Mouse (Mus musculus) left cerebral cortex, postnatal 36 days (tissue): ENCODE data around the gene Sparcl1. TPM values are rescaled to one million over a fixed set of nuclear protein-coding genes. Genes with fewer than 3 reads are reported as not detected.

Experiments
- DNase-seq, 2 experiments: peaks; one replicate each; pipeline ENCODE4 v3.0.0; 2021 to 2022; ENCODE audit warnings: low spot score in 2 of 2, mixed read lengths in 1 of 2
- intact Hi-C: fragments of 180-260 bp; cut with DNase I; formaldehyde crosslinking; loops from one replicate; pipeline ENCODE4 v1.15.1; 2025
- total RNA-seq, 2 experiments: library from RNA; stranded (reverse); gene quantifications; 2 replicates each; pipeline ENCODE4 v1.2.3; 2021

The Sparcl1 gene
- total RNA-seq, 2 experiments from 2014 or later = 1,441 to 1,623 TPM

GRCm38 (mm10) chr5:104072272-104072886 is 41.2 kb downstream of the Sparcl1 start:
- no peak for DNase-seq
- intact Hi-C loops = loop anchor here (10.0 kb wide), 1 partner anchor 262 kb away; no protein-coding TSS in a partner anchor

GRCm38 (mm10) chr5:104071048-104071447 is 42.5 kb downstream of the Sparcl1 start:
- intact Hi-C loops = loop anchor here (10.0 kb wide), 1 partner anchor 264 kb away; no protein-coding TSS in a partner anchor
- DNase-seq = no peak

- no peak for DNase-seq
- intact Hi-C loops = no loop called here
Observed at GRCm38 (mm10) chr5:104068751-104069150, 44.8 kb downstream of the Sparcl1 start.

GRCm38 (mm10) chr5:104062773-104063551 is 50.6 kb downstream of the Sparcl1 start:
- intact Hi-C loops = no loop called here

GRCm38 (mm10) chr5:104061936-104062772 is 51.4 kb downstream of the Sparcl1 start:
- intact Hi-C loops = no loop called here
- DNase-seq = no peak

More at GRCm38 (mm10) chr5:104062773-104063551, 50.6 kb downstream of the Sparcl1 start:
- no peak for DNase-seq

- intact Hi-C loops = no loop called here
- DNase-seq = no peak
Observed at GRCm38 (mm10) chr5:104060429-104060828, 53.1 kb downstream of the Sparcl1 start.

GRCm38 (mm10) chr5:104059628-104060027 is 53.9 kb downstream of the Sparcl1 start:
- DNase-seq = no peak
- intact Hi-C loops = no loop called here

GRCm38 (mm10) chr5:104058021-104058420 is 55.5 kb downstream of the Sparcl1 start:
- no peak for DNase-seq
- intact Hi-C loops = no loop called here

- intact Hi-C loops = no loop called here
- no peak for DNase-seq
Observed at GRCm38 (mm10) chr5:104056295-104056694, 57.2 kb downstream of the Sparcl1 start.

GRCm38 (mm10) chr5:104055816-104056215 is 57.7 kb downstream of the Sparcl1 start:
- intact Hi-C loops = no loop called here

GRCm38 (mm10) chr5:104054938-104055337 is 58.6 kb downstream of the Sparcl1 start:
- intact Hi-C loops = no loop called here
- DNase-seq = no peak

More at GRCm38 (mm10) chr5:104055816-104056215, 57.7 kb downstream of the Sparcl1 start:
- DNase-seq = no peak

- DNase-seq = no peak
Observed at GRCm38 (mm10) chr5:104052956-104053355, 60.6 kb downstream of the Sparcl1 start.

GRCm38 (mm10) chr5:104048139-104048538 is 65.4 kb downstream of the Sparcl1 start:
- intact Hi-C loops = loop anchor here (10.0 kb wide), 1 partner anchor 193 kb away; no protein-coding TSS in a partner anchor
- no peak for DNase-seq

More at GRCm38 (mm10) chr5:104052956-104053355, 60.6 kb downstream of the Sparcl1 start:
- intact Hi-C loops = no loop called here

GRCm38 (mm10) chr5:104047200-104048105 is 66.1 kb downstream of the Sparcl1 start:
- DNase-seq = peak in 1 of 2 experiments; percentile 9
- intact Hi-C loops = loop anchor here (10.0 kb wide), 1 partner anchor 193 kb away; no protein-coding TSS in a partner anchor

GRCm38 (mm10) chr5:104046256-104047199 is 67.0 kb downstream of the Sparcl1 start, which contains the start of gene Nudt9:
Nudt9 (plus strand) TSS chr5:104046306.
- intact Hi-C loops = loop anchor here (10.0 kb wide), 1 partner anchor 192 kb away; no protein-coding TSS in a partner anchor

GRCm38 (mm10) chr5:104043704-104044103 is 69.8 kb downstream of the Sparcl1 start:
- DNase-seq = no peak
- intact Hi-C loops = loop anchor here (10.0 kb wide), 1 partner anchor 189 kb away; no protein-coding TSS in a partner anchor

More at GRCm38 (mm10) chr5:104046256-104047199, 67.0 kb downstream of the Sparcl1 start, which contains the start of gene Nudt9:
- peak; percentile 98 for DNase-seq

- intact Hi-C loops = loop anchor here (10.0 kb wide), 1 partner anchor 188 kb away; no protein-coding TSS in a partner anchor
- no peak for DNase-seq
Observed at GRCm38 (mm10) chr5:104042906-104043305, 70.6 kb downstream of the Sparcl1 start.
